12 mouse cellular contexts compared by ENCODE assay signal in the genomic region with DNA sequence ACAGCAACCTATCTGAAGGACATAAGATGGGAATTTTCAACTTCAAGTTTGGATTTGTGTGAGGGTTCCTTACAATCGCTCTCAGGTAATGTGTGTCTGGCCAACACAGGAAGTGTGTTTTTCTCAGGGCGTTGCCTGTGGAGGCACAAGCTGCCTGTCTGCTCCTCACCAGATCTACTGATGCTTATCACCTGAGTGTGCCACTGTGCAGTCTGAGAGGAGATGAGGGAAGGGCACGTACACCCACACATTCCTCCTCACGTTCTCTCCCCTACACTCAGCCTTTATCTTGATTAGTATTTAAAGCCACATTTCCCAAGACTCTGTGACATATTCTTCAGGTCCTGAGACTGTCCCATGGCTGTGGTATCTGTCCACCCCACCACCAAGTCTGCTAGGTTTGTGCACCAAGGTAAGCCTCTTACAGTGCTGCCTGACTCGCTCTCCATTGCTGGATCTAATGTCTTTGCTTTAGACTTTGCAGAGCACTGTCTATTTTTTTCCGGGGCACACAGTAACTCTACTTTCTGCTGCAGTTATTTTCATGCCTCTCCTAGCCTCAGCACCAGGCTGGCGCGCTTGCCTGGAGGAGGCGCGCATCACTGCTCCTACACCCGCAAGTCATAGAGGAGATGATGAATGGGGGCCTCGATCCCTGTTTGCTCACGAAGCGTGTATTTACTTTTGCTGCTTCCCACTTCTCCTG. TPM values are rescaled to one million over a fixed set of nuclear protein-coding genes. Genes with fewer than 3 reads are reported as not detected.
DNase-seq lines count a peak whose midpoint lies in the region; ATAC-seq and TF ChIP-seq lines count a peak whose summit lies in the region.
"Had no signal": no experiment of that assay in that cellular context is flagged by ENCODE, and none has a peak within 500 bp of the region (broad histone marks: within the 10 kb centered on the region; RNA-seq: fewer than 3 reads in every experiment).

No protein-coding gene starts in this region.

- H3K4me3 ChIP-seq in kidney, embryonic 15.5 days (replicated peaks), result no peak overlapping the region
- no peak overlapping the region for H3K4me3 ChIP-seq in G1E (ENCODE audit: low read depth, low read length)
- H3K4me3 ChIP-seq in liver, embryonic 16.5 days (ENCODE audit: low read depth, low read length), result no peak overlapping the region
- H3K4me3 ChIP-seq: forebrain, embryonic 10.5 days; limb, embryonic 13.5 days; myocyte had no signal

- TF ChIP-seq CTCF in G1E (IDR thresholded peaks at IDR 0.05; ENCODE audit: low read depth, low read length), result no peak

- WGBS in kidney, embryonic 15.5 days, result 36% methylated on average over 14 of the region's 14 CpGs
- 51% methylated on average over 14 of the region's 14 CpGs for whole genome bisulfite sequencing in liver, embryonic 16.5 days (ENCODE audit: insufficient replicate concordance)

- H3K9ac ChIP-seq in kidney, embryonic 15.5 days, result no peak overlapping the region
- no peak overlapping the region for H3K9ac ChIP-seq in liver, embryonic 16.5 days (ENCODE audit: low read depth, low read length)
- H3K9ac ChIP-seq: limb, embryonic 13.5 days had no signal

- no peak for DNase-seq in kidney, postnatal 14 days
- DNase-seq in G1E (ENCODE audit: low spot score), result peak; percentile 14
- DNase-seq in layer of hippocampus, postnatal 25 days (ENCODE audit: extremely low spot score in 1 of 2, low spot score in 1 of 2), result no peak
- DNase-seq in cerebellum, postnatal 4 days (ENCODE audit: low spot score in 2 of 2), result no peak
- DNase-seq in cerebellum, adult 11-12 months, result no peak
- DNase-seq: cerebellum, adult 2 months had no signal

- no peaks in the 10 kb centered on the region for H3K27me3 ChIP-seq in kidney, embryonic 15.5 days
- H3K27me3 ChIP-seq in G1E (ENCODE audit: insufficient read depth, low read length), result no peaks in the 10 kb centered on the region
- no peaks in the 10 kb centered on the region for H3K27me3 ChIP-seq in liver, embryonic 16.5 days (ENCODE audit: control insufficient read depth, insufficient read depth, low read depth, low read length)
- H3K27me3 ChIP-seq: limb, embryonic 13.5 days had no signal

- H3K36me3 ChIP-seq in kidney, embryonic 15.5 days, result no peaks in the 10 kb centered on the region
- H3K36me3 ChIP-seq in G1E (replicated peaks), result no peaks in the 10 kb centered on the region
- no peaks in the 10 kb centered on the region for H3K36me3 ChIP-seq in liver, embryonic 16.5 days (ENCODE audit: control insufficient read depth, insufficient read depth)
- H3K36me3 ChIP-seq: forebrain, embryonic 10.5 days; limb, embryonic 13.5 days had no signal

- H3K9me3 ChIP-seq in kidney, embryonic 15.5 days (replicated peaks), result no peaks in the 10 kb centered on the region
- H3K9me3 ChIP-seq in G1E (replicated peaks), result no peaks in the 10 kb centered on the region
- H3K9me3 ChIP-seq in liver, embryonic 16.5 days (replicated peaks; ENCODE audit: control insufficient read depth, low read length), result no peaks in the 10 kb centered on the region
- H3K9me3 ChIP-seq: forebrain, embryonic 10.5 days; limb, embryonic 13.5 days had no signal

- H3K27ac ChIP-seq in kidney, embryonic 15.5 days, result no peak overlapping the region
- no peak overlapping the region for H3K27ac ChIP-seq in liver, embryonic 16.5 days (ENCODE audit: low read length)
- H3K27ac ChIP-seq: forebrain, embryonic 10.5 days; limb, embryonic 13.5 days had no signal

- H3K4me1 ChIP-seq in kidney, embryonic 15.5 days, result peaks cover 14% of the 10 kb centered on the region
- peaks cover 31% of the 10 kb centered on the region for H3K4me1 ChIP-seq in G1E (ENCODE audit: insufficient read depth, low read depth, low read length)
- no peaks in the 10 kb centered on the region; the same call in 1 of the 2 replicates for H3K4me1 ChIP-seq in liver, embryonic 16.5 days (ENCODE audit: control insufficient read depth, low read depth, low read length)

- peak overlapping the region; percentile 34 for H3K4me2 ChIP-seq in kidney, embryonic 15.5 days
- H3K4me2 ChIP-seq in liver, embryonic 16.5 days (ENCODE audit: low read depth, low read length), result no peak overlapping the region
- H3K4me2 ChIP-seq: limb, embryonic 13.5 days had no signal

- ATAC-seq in kidney, embryonic 15.5 days (replicated peaks; ENCODE audit: low FRiP score), result peak; percentile 49; the same call in 1 of the 2 replicates
- peak; percentile 84 for ATAC-seq in G1E (ENCODE audit: extremely low read depth, insufficient number of reproducible peaks, low FRiP score, poor library complexity, severe bottlenecking)
- ATAC-seq in activated CD4-positive, CD25-positive, alpha-beta regulatory T cell, adult 4 months, result peak; percentile 61
- peak; percentile 71 for ATAC-seq in liver, embryonic 16.5 days (ENCODE audit: low read depth)

RNA-seq across cellular contexts. Expression of gene Pgrmc2, which starts 24.9 kb away (rescaled TPM):
- 40.9 and 41.0 TPM in 2 replicates for polyA plus RNA-seq in kidney, embryonic 15.5 days (2015; fragmentation: Nextera tagmentation; extraction: Ambion mirVana)
- total RNA-seq in G1E (2014; fragmentation: Nextera tagmentation) (20.2 and 26.9 TPM in 2 replicates), G1E (2017) (12.9 and 15.4 TPM in 2 replicates)
- 14.0 and 16.8 TPM in 2 replicates for polyA plus RNA-seq in G1E (2012)
- 1 to 10 TPM; 3.1 to 5.0 TPM for polyA plus RNA-seq in activated CD4-positive, CD25-positive, alpha-beta regulatory T cell, adult 4 months (2017; shearing (Covaris generic))
- polyA plus RNA-seq in liver, embryonic 16.5 days (2015; fragmentation: Nextera tagmentation; extraction: Ambion mirVana), result 15.2 and 15.3 TPM in 2 replicates
- total RNA-seq in layer of hippocampus, postnatal 25 days (2021), result 10 to 100 TPM; 51.1 to 52.5 TPM
